Mouse (Mus musculus) spleen, postnatal 36 days (tissue): ENCODE results near the gene Acp6.
"Not testable (repeated sequence)": the region's sequence is repeated elsewhere in the genome, so short reads cannot be mapped to it uniquely, and the experiment has no call there.

ENCODE experiments used
- DNase-seq, 2 experiments: peaks; one replicate each; pipeline ENCODE4 v3.0.0; 2022; ENCODE audit warnings: low spot score in 2 of 2, mixed read lengths in 1 of 2

The Acp6 gene

DNA sequence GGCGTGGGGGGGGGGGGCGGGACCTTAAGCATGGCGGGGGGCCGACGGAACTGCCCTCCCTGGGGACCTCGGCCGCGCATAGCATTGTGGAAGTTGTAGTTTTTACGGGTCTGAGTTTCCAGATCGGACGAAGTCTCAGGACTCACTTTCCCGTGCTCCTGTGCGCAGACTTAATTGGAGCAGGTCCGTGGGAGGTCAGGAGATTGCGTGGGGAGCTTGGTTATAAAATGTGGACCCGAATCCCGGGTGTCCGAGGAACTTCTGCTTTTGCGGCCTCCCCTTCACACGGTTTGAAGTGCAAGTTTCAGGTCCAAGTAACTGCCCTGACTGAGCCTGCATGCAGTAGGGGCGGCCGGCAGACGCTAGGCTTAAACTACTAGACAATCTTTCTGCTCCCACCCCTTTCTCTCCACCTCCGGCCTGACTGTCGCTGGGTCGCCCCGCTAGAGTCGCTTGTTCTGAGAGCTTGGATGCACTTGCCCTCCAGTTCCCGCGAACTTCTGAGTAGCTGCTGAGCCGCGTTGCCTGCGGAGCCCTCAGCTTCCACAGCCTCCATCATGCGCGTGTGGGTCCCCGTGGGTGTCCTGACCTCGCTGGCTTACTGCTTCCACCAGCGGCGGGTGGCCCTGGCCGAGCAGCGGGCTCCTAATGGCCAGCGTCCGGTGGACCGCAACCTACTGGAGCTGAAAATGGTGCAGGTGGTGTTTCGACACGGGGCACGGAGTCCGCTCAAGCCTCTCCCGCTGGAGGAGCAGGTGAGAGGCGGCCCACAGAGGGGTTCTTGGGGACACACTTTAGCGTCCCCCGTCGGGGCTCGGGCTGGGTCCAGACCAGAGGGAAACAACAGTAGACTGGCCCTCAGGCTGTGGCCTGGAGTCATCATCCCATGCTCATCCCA, at the start of gene Acp6:
TSS of gene Acp6 (plus strand) at position 167 of the 898 bp plus-strand sequence.
- DNase-seq, result peak; percentile 89 to 90

DNA sequence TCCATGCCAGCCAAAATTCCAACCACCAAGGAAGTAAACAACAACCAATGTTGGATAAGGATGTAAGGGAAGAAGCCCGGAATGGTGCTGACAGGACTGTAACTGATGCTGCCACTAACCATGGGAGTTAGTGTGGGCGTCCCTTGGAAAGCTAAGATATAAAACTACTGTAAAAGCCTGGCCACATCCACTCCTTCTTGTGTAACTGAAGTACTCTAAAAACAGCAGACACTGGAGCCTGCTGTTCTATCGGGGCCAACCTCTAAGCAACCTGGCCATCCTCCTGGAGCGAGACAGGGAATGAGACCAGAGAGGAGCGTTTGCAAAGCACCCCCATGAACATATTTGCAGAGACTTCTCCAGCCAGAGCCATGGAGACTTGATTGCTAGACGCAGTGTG, 41.1 kb upstream of the Acp6 start:
- no peak for DNase-seq

DNA sequence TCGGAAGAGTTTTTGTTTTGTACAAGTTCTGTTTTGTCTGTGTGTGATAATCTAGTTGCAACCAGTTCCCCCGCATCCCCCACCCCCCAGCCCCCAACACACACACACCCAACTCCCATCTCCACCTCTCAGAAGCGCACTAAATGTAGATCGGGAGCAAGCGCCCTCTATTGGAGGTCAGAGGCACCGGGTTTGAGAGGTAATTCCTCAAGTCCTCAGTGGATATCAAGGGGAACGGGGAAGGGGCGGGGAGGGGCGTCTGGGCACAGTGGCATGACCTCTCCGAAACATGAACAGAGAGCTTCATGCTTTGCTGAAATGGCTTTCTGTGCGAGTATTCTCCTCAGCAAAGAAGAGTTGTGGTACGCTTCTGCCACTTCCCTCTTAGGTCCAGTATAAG, 40.3 kb upstream of the Acp6 start:
- no peak for DNase-seq

DNA sequence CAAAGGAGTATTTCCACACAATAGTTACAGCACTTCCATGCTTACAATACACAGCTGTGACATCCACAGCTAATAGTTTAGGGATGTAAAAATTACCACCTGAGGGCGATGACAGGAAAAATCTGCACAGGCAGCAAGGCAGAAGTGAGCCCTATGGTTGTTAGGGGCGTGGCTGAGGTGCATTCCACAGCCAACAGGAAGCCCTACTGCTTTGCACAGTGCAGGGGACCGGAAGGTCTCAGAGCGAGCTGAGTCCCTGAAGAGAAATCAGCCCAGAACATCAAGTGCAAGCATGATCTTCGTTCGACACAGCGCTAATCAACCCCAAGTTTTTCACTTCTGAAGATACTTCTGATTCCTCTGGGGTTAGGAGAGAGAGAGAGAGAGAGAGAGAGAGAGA, 34.4 kb upstream of the Acp6 start:
- DNase-seq, result peak; percentile 72 to 77

DNA sequence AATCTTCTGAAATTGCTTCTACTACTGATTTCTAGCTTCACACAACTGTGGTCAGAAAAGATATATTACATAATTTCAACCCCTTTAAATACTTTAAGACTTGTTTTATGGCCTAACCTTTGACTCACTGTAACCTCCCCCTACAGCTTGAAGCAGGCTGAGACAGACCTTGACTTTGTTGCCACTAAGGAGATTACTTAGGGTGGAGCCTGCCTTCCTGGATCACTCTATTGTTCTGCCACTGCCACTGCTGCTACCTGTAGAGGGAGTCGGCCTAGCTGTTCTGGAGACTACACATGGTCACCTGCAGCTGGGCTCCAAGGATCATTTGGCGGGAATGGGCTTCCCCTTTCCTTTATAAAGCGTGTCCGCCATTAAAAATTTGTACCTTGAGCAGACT, 29.2 kb upstream of the Acp6 start:
- no peak for DNase-seq

DNA sequence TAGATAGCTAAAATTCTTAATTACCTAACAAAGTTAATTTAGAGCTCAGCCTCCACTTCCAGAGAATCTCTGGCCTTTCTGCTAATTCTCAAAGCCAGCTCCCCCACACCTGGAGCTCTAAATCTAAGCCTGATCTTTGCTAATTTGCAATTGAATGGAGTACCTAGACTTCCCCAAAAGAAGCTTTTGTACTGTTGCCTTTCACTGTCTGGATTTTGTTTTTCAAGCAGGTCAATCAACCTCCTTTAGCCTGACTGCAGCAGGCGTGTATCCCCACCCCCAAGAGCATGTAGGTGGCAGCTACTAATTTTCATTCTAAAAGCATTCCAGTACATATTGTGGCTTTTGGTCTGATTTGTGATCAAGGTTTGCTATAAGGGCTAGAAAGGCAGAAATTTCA, 20.9 kb upstream of the Acp6 start:
- not testable (repeated sequence) for DNase-seq

DNA sequence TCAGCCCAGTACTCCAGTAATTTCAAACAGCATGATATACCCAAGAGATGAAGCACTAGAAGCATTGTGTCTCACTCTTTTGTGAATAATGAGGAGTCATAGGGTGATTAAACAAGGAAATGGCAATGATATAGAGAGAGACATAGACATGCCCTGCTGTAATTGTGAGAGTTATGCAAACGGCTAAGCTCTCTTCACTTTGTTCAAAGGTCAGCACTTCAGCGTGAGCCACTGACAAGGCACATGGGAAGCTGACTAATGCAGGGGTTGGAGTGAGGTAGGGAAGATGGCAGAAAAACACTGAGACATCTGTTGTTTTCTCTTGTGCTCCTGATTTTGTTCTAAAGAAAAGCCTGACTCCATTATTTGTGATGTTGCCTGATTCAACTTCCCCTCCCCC, 7.5 kb upstream of the Acp6 start:
- no peak for DNase-seq

DNA sequence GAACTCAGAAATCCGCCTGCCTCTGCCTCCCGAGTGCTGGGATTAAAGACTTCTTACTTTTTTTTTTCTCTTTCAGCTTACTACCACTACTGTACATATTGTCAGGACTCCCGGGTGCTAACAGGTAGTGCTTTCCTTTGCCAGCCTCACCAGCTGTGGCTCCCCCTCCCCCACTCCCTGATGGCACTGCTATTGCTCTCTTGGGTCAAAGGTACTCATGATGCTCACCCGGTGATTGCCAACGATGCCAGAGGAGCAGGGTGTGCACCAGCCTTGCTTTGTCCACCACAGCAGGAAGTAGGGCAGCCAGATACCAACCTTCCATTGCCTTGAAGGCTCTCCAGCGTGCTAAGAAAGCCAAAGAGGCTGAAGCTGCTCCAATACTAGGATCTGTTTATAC, 2.1 kb upstream of the Acp6 start:
- no peak for DNase-seq

DNA sequence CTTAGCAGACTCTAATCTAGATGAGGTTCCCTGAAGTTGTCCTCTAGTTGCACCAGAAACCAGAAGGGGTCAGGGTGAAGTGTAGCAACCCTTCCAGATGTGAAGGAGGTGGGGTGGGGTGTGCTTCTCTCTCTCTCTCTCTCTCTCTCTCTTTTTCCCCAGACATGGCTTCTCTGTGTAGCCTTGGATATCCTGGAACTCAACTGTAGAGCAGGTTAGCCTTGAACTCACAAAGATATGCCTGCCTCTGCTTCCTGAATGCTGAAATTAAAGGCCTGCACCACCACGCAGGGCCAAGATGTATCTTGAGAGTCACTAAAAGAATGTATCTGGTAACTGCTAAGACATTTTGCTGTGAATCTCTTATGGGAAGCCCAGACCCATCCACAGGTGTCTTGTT, 1.3 kb upstream of the Acp6 start:
- DNase-seq, result no peak

DNA sequence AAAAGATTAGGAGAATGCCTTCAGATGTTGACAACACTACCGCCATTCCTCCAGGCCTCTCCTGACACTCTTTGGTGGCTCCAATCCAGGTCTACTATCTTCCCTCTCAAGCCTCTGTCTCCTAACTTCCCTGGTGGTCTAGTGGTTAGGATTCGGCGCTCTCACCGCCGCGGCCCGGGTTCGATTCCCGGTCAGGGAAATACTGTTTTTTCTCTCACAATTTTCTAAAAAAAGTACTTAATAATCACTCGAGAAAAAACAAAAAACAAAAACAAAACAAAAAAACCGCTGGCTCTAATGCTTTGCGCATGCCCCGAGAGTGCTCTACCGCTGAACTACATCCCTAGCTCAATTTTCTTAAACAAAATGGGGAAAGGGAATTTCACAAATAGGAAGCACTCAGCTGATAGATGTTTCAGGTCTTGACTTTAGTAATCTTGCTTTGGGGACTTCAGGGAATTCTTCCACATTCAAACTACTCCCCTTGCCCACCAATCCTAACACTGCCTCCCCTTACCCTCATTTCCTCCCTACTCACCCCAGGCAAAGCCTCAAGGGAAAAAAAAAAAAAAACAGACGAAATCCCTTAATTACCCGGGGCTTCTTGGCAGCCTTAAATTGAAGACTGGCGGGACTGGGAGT, 498 bp upstream of the Acp6 start:
- DNase-seq, result peak; percentile 50 to 65

DNA sequence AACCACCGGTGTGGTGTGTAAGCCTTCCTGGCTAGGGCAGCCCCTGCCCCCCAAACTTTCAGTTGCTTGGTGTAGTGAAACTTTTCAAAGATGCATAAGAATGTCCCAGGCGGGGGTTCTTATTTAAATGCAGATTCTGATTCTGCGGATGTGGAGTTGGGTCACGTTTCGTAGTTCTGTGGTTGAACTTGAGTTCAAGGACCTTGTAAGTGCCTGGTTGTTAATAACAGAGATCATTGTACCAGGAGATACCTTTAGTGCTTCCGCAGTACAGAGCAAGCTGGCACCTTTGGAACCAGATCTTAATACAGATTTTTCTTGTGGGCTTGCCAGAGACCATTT, 903 bp downstream of the Acp6 start:
- no peak for DNase-seq

DNA sequence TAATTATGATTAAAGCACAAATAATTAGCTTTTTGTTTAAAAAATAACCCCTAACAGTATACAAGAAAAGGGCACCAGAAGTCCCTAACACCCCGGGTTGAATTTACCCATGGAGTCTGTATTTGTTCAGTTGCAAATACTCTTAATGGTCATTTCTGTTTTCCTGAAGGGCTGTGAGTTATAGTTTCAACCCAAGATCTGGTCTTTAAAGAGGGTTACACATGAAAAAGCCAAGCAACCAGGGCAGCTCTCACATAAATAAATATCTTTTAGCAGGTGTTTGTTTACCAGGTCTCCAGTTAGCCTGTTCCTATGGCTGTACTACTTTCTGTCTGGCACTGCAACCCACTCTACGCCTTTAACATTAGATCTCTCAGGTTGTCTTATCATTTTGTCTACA, 1.4 kb downstream of the Acp6 start:
- DNase-seq, result no peak

DNA sequence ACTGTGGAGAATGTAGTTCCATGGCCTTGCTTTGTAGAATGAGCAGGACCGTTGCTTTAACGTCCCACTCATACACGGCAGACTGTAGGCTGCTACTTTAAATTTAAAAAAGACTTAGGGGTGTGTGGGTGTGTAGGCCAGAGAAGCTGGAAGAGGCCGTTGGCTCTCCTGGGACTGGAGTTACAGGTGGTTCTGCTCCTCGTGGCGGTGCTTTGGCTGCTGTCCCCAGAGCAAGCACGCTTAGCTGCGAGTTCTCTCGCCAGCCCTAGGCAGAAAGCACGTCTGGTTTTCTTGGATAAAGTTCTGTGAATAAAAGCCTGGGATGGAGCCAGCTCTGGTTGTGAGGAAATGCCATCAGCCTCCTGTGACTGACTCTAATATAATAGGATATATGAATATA, 2.3 kb downstream of the Acp6 start:
- DNase-seq, result no peak

DNA sequence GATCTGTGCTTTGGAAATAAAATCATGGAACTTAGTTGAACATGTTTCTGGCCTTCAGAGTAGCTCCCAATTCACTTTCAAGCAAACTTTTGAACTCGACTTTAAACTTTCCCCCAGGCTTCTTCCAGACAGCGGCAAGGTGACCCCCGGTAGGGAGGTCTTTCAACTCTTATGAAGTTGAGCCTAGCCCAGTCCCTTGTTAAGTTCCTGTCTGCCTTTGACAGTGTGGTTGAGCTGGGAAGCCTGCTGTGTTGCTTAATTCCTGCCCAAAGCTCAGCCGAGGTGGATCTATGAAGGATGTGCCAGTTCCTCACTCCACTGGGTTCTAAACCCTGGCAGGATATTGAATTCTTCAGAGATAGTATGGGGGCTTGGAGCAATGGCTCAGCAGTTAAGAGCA, 3.2 kb downstream of the Acp6 start:
- DNase-seq, result no peak

DNA sequence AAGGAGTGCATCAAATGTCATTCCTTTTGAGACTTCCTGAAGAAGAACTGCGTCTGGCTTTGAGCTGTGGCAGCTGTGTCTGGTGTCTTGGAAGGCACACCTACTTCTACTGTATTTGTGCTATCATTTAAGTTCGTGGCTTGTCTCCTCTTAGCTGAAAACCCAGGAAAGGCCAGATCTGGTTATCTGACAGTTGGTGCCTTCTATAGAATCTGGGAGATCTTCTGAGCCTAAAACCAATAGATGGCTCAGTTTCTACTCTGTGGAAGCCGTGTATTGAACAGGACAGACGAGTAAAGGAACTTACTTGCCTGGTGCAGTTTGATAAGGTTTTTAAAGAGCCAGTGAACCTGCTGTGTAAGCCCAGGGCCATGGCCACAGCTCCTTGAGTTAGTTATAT, 5.9 kb downstream of the Acp6 start:
- DNase-seq, result no peak

DNA sequence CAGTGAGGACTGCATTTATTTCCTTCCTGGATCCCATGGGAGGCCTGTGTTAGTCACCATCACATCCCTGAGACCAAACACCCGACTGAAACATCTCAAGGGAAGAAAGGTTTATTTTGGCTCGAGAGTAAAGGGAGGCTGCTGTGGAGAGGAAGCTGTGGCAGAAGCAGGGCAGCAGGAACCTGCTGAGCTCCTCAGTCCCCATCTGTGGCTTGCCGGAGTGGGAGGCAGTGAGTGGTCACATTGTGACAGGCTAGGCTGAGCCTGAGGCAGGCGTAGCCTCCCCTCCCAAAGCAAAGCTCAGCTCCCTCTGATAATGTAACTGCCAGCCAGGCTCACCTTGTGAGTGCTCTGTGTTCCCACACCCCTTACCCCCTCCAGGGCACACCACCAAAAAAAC, 8.5 kb downstream of the Acp6 start:
- no peak for DNase-seq

DNA sequence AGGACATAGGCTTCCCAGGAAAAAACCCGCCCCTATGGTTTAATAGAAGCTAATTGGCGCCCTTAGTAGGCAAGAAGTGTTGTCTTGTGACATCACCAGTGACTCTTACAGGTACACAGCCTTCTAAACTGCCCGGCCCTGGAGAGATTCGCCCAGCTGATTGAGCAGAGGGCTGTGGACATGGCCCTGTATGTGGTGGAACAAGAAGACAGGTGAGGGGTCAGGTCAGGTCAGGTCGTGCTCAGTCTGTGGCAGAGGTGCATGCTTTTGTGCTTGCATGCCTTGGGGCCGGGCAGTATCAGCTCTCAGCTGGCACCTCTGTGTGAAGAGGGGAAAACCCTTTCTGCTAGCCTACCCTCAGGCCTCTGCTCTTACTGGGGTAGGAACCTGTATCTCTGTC, 13.0 kb downstream of the Acp6 start:
- no peak for DNase-seq

DNA sequence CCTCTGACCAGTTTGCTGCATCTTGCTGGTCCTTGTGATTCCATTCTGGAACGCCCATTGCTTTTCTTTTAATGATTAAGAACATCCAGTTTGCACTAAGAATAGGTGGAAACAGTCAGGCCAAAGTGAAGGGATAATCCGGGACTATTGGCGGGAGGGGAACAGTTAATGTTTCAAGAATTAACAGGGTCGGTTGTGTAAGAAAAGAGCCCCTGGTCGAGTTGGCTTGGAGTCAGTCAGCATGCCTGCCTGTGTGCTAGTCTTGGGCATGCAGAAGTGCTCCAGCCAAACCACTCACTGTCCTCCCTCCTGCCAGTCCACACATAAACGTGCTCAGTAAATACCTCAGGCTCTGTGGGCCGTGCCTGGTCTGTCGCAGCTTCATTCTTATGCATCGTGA, 13.7 kb downstream of the Acp6 start:
- DNase-seq, result no peak

DNA sequence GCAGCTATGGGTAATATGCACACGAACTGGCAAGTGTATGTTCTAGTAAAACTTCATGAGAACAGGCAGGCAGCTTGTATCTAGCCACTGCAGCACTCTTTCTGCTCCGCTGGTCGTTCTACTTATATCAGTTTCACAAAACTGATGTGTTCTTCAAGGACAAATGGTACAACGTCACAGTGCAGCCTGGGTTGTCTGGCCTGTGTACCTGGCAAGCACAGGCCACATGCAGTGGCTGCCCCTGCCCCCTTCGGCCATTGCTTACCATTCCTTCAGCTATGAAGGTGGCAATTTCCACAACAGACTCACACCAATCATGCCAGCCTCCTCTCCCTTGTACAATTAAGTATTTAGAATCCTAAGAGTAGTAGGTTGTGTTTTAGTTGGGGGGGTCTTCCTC, 14.1 kb downstream of the Acp6 start:
- no peak for DNase-seq

DNA sequence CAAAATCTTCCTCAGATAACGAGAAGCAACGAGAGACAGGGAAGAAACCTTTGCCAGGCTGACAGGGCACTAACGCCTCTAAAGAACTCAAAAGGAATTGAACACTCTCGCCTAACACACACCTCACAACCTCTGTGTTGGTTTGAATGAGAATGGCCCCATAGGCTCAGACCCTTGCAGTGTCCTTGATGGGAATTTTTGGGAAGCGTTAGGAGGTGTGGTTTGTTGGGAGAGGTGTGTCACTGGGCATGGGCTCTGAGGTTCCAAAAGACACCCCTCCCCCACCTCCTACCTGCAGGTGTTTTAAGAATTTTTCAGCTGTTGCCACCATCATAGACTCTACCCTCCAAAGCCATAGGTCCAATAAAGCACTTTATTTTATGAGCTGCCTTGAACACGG, 20.3 kb downstream of the Acp6 start:
- no peak for DNase-seq

DNA sequence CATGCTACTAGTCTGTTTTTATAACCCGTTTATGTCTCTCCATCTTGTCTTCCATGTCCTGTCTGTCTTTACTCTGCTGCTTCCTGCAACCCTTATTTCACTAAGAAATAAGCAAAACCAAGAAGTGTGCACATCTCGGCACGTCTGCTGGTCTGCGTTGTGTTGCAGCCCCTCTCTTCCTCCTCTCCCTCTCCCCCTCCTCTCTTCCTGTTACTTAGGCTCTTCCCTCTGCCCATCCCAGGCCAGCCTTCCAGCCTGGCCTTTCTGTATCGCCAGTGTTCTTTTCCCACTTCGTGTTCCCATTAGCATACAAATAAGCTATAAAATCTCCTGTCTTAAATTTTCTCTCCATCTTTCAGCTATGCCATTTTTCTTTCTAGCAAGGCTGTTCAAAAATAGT, 21.9 kb downstream of the Acp6 start:
- DNase-seq, result no peak

DNA sequence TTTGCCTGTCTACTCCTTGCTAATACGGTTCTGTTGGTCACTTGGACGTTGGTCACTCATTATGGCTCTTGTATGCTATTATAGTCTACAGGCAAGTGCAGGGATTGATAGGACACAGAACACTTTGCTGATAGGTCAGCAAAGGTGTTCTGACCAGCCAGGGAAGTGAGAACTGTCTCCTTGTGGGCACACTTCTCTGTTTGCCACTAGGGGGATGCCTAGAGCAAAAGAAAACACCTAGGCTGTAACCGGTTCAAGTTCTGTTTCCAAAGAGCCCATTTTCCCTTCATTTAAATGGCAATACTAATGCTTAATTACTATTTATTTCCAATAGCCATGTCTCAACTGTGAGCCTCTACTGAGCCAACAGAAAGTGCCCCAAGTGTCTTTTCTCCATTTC, 25.2 kb downstream of the Acp6 start:
- DNase-seq, result peak in 1 of 2 experiments; percentile 26

DNA sequence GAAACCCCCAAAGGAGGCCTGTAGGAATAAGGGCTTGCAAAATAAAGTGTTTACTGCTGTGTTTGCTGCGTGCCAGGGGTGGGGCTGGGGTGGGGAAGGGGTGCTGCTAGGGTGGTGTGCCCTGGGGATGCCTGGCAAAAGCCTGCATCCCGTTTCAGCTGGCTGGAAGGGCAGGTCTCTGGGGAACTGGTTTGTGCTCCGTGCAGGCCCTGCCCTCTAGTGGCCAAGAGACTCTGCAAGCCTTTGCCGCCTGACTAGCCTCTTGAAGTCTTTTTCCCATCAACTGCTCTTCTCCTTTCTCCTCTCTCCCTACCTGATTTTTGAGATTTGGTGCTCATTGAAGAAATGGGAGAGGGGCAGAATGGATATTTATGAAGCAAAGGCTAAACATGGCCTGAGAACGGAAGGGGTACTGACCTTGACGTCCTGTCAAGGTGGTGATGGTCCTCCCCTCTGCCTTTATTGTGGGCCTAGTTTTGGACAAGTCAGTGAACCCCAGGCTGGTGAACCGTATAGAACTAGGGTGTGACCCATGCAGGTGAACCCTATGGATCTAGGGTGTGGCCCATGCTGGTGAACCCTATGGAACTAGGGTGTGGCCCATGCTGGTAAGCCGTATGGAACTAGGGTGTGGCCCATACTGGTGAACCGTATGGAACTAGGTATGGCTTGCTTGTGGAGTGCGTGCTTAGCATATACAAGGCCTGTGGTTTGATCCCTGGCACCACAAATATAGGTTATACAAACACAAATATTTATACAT, 26.7 kb downstream of the Acp6 start:
- peak; percentile 34 to 36 for DNase-seq
